Mouse (Mus musculus): Measurements from ENCODE around the gene Pdzd7. TPM values are rescaled to one million over a fixed set of nuclear protein-coding genes. Genes with fewer than 3 reads are reported as not detected.

Pdzd7 gene
- total and polyA plus RNA-seq, 3 experiments, result 0.17 to 0.20 TPM; not detected in 1

GRCm38 (mm10) chr19:45007021-45007420, 38.5 kb downstream of the Pdzd7 start:
- H3K4me3 ChIP-seq (replicated peaks in 1 of 3; ENCODE audit: low read depth in 2 of 3, low read length in 2 of 3, poor library complexity in 1 of 3), result peak overlapping the region; percentile 94 to 96 (median 95)
- peaks cover 42 to 78% of the 10 kb centered on the region in 2 experiments for H3K36me3 ChIP-seq (replicated peaks in 1 of 2; ENCODE audit: control insufficient read depth in 1 of 2, insufficient read depth in 1 of 2, low read length in 1 of 2)
- dilution Hi-C loops (cut with MboI; ENCODE audit: extremely low pct_ligation_motif_present, extremely low pct_unique_long_range_greater_than_20kb, low sequenced_read_pairs), result no loop called here
- DNase-seq (ENCODE audit: extremely low read depth), result no peak
- TF ChIP-seq RCOR1 (conservative IDR thresholded peaks at IDR 0.05; ENCODE audit: low read depth, low read length), result no peak
- no peak for TF ChIP-seq JUN (IDR thresholded peaks at IDR 0.05; ENCODE audit: insufficient read depth, low read depth, low read length)
- TF ChIP-seq USF1 (IDR thresholded peaks at IDR 0.05; ENCODE audit: low read depth, low read length), result no peak
- no peak for TF ChIP-seq PAX5 (IDR thresholded peaks at IDR 0.05; ENCODE audit: low read length)
- TF ChIP-seq SMC3 (IDR thresholded peaks at IDR 0.05; ENCODE audit: low read depth, low read length), result no peak
- TF ChIP-seq CTCF (conservative IDR thresholded peaks at IDR 0.05 in 1 of 2, IDR thresholded peaks at IDR 0.05 in 1 of 2; ENCODE audit: low read depth in 2 of 2, low read length in 2 of 2), result no peak
- TF ChIP-seq ELF1 (IDR thresholded peaks at IDR 0.05; ENCODE audit: low read depth, low read length), result no peak
- no peak for TF ChIP-seq MAX (IDR thresholded peaks at IDR 0.05; ENCODE audit: low read length)
- TF ChIP-seq ETS1 (conservative IDR thresholded peaks at IDR 0.05; ENCODE audit: low read depth, low read length), result no peak
- TF ChIP-seq UBTF (IDR thresholded peaks at IDR 0.05; ENCODE audit: low read depth, low read length), result no peak
- no peak for TF ChIP-seq TCF12 (IDR thresholded peaks at IDR 0.05; ENCODE audit: low read depth, low read length)
- TF ChIP-seq RAD21 (IDR thresholded peaks at IDR 0.05; ENCODE audit: low read depth, low read length), result no peak
- TF ChIP-seq BHLHE40 (IDR thresholded peaks at IDR 0.05; ENCODE audit: low read depth, low read length), result no peak
- no peaks in the 10 kb centered on the region for H3K9me3 ChIP-seq (replicated peaks; ENCODE audit: low read length)
- in situ Hi-C loops (cut with MboI; ENCODE audit: low pct_ligation_motif_present, low pct_unique_long_range_greater_than_20kb, low sequenced_read_pairs), result no loop called here
- peak overlapping the region; percentile 47 for H3K9ac ChIP-seq (ENCODE audit: insufficient read depth, low read depth)
- peaks cover 15 to 37% of the 10 kb centered on the region in 2 experiments for H3K4me1 ChIP-seq (ENCODE audit: control insufficient read depth in 1 of 2, insufficient read depth in 2 of 2)
- peak overlapping the region; percentile 41 for H3K4me2 ChIP-seq (ENCODE audit: insufficient read depth, low read depth, poor library complexity, severe bottlenecking)
- H3K27me3 ChIP-seq (replicated peaks), result no peaks in the 10 kb centered on the region
- H3K27ac ChIP-seq (ENCODE audit: insufficient read depth, low read depth), result no peak overlapping the region
- peaks cover 19% of the 10 kb centered on the region for H3K79me2 ChIP-seq (replicated peaks; ENCODE audit: control insufficient read depth, extremely low read depth, insufficient read depth, poor library complexity, severe bottlenecking)

GRCm38 (mm10) chr19:45005957-45006712, 39.4 kb downstream of the Pdzd7 start, which contains the start of gene Mrpl43:
Gene Mrpl43, minus strand, starts transcription at chr19:45006442.
- peaks cover 15 to 37% of the 10 kb centered on the region in 2 experiments for H3K4me1 ChIP-seq (ENCODE audit: control insufficient read depth in 1 of 2, insufficient read depth in 2 of 2)
- in situ Hi-C loops (cut with MboI; ENCODE audit: low pct_ligation_motif_present, low pct_unique_long_range_greater_than_20kb, low sequenced_read_pairs) (no loop called here), dilution Hi-C loops (cut with MboI; ENCODE audit: extremely low pct_ligation_motif_present, extremely low pct_unique_long_range_greater_than_20kb, low sequenced_read_pairs) (no loop called here)
- H3K4me3 ChIP-seq (replicated peaks in 1 of 3; ENCODE audit: low read depth in 2 of 3, low read length in 2 of 3, poor library complexity in 1 of 3), result peak within 1 kb of the TSS; percentile 94 to 96 (median 95)
- H3K36me3 ChIP-seq (replicated peaks in 1 of 2; ENCODE audit: control insufficient read depth in 1 of 2, insufficient read depth in 1 of 2, low read length in 1 of 2), result peaks cover 44 to 77% of the 10 kb centered on the region in 2 experiments
- peak within 1 kb of the TSS; percentile 41 for H3K4me2 ChIP-seq (ENCODE audit: insufficient read depth, low read depth, poor library complexity, severe bottlenecking)
- H3K27ac ChIP-seq (ENCODE audit: insufficient read depth, low read depth), result peak within 1 kb of the TSS; percentile 74
- peaks cover 19% of the 10 kb centered on the region for H3K79me2 ChIP-seq (replicated peaks; ENCODE audit: control insufficient read depth, extremely low read depth, insufficient read depth, poor library complexity, severe bottlenecking)
- H3K9ac ChIP-seq (ENCODE audit: insufficient read depth, low read depth), result peak within 1 kb of the TSS; percentile 71
- no peaks in the 10 kb centered on the region for H3K27me3 ChIP-seq (replicated peaks)
- no peaks in the 10 kb centered on the region for H3K9me3 ChIP-seq (replicated peaks; ENCODE audit: low read length)
- peak; percentile 91 for DNase-seq (ENCODE audit: extremely low read depth)
- TF ChIP-seq CTCF (conservative IDR thresholded peaks at IDR 0.05 in 1 of 2, IDR thresholded peaks at IDR 0.05 in 1 of 2; ENCODE audit: low read depth in 2 of 2, low read length in 2 of 2), result no peak
- TF ChIP-seq JUND (conservative IDR thresholded peaks at IDR 0.05; ENCODE audit: low read depth, low read length), result no peak
- TF ChIP-seq CHD1 (IDR thresholded peaks at IDR 0.05; ENCODE audit: low read depth, low read length), result no peak
- no peak for TF ChIP-seq RAD21 (IDR thresholded peaks at IDR 0.05; ENCODE audit: low read depth, low read length)
- peak; percentile 79 for TF ChIP-seq POLR2A (IDR thresholded peaks at IDR 0.05; ENCODE audit: low read depth, low read length)
- TF ChIP-seq EP300 (IDR thresholded peaks at IDR 0.05; ENCODE audit: low read length), result no peak
- TF ChIP-seq ZNF384 (IDR thresholded peaks at IDR 0.05; ENCODE audit: low read depth, low read length), result no peak
- peak; percentile 59; the same call in 1 of the 2 replicates for TF ChIP-seq IRF4 (IDR thresholded peaks at IDR 0.05; ENCODE audit: low read depth, low read length)
- TF ChIP-seq MAX (IDR thresholded peaks at IDR 0.05; ENCODE audit: low read length), result peak; percentile 97
- TF ChIP-seq MYC (IDR thresholded peaks at IDR 0.05; ENCODE audit: low read depth, low read length), result peak; percentile 97
- TF ChIP-seq NELFE (IDR thresholded peaks at IDR 0.05; ENCODE audit: low read depth, low read length), result peak; percentile 63
- TF ChIP-seq ZMIZ1 (IDR thresholded peaks at IDR 0.05; ENCODE audit: low read depth, low read length), result peak; percentile 86
- peak; percentile 23; the same call in 1 of the 2 replicates for TF ChIP-seq USF1 (IDR thresholded peaks at IDR 0.05; ENCODE audit: low read depth, low read length)
- no peak for TF ChIP-seq USF2 (conservative IDR thresholded peaks at IDR 0.05; ENCODE audit: low read depth, low read length)
- TF ChIP-seq UBTF (IDR thresholded peaks at IDR 0.05; ENCODE audit: low read depth, low read length), result no peak
- TF ChIP-seq SIN3A (IDR thresholded peaks at IDR 0.05; ENCODE audit: low read length), result peak; percentile 96
- TF ChIP-seq HCFC1 (IDR thresholded peaks at IDR 0.05; ENCODE audit: low read depth, low read length), result peak; percentile 93
- TF ChIP-seq POLR2AphosphoS2 (IDR thresholded peaks at IDR 0.05; ENCODE audit: low read depth, low read length), result peak; percentile 81
- no peak for TF ChIP-seq JUN (IDR thresholded peaks at IDR 0.05; ENCODE audit: insufficient read depth, low read depth, low read length)
- no peak; the same call in 1 of the 2 replicates for TF ChIP-seq GABPA (IDR thresholded peaks at IDR 0.05; ENCODE audit: insufficient replicate concordance, low read depth, low read length)
- TF ChIP-seq NRF1 (IDR thresholded peaks at IDR 0.05; ENCODE audit: low read depth, low read length), result peak; percentile 47; the same call in 1 of the 2 replicates
- TF ChIP-seq MEF2A (IDR thresholded peaks at IDR 0.05; ENCODE audit: borderline replicate concordance, low read depth, low read length), result peak; percentile 57; the same call in 1 of the 2 replicates
- TF ChIP-seq MXI1 (IDR thresholded peaks at IDR 0.05; ENCODE audit: low read depth, low read length), result peak; percentile 99
- TF ChIP-seq ZC3H11A (IDR thresholded peaks at IDR 0.05; ENCODE audit: low read depth, low read length), result no peak
